Mouse (Mus musculus) stomach, postnatal 0 days (tissue): ENCODE measurements at regions not wholly inside any gene's neighbourhood (a gene's known extent, or its start where the extent isn't known, plus 50 kb on each side); places are given as distances from the start of the nearest gene placed in this dataset.

Experiments
- ATAC-seq: fragments of 200-750 bp; cut with Nextera tagmentation; 2 replicates; pipeline ENCODE4 v1.8.0; 2017; ENCODE audit not compliant: low FRiP score, low TSS enrichment
- DNase-seq: peaks from one replicate; pipeline ENCODE4 v3.0.0-alpha.2; 2016; ENCODE audit warnings: low spot score
- H3K27ac ChIP-seq: fragments of 300-500 bp; sonication (generic); replicated peaks from 2 replicates; pipeline ENCODE4 v1.5.1; 2014; ENCODE audit warnings: mild to moderate bottlenecking, control low read depth
- H3K27me3 ChIP-seq: fragments of 300-500 bp; sonication (generic); 2 replicates; pipeline ENCODE4 v1.6.1; 2014; ENCODE audit warnings: low read length; ENCODE audit not compliant: control insufficient read depth, insufficient read depth
- H3K36me3 ChIP-seq: fragments of 300-500 bp; sonication (generic); 2 replicates; pipeline ENCODE4 v1.6.1; 2014; ENCODE audit warnings: low read length, mixed read lengths; ENCODE audit not compliant: control insufficient read depth, insufficient read depth
- H3K4me1 ChIP-seq: fragments of 300-500 bp; sonication (generic); replicated peaks from 2 replicates; pipeline ENCODE4 v1.6.1; 2014; ENCODE audit warnings: antibody characterized with exemption; ENCODE audit not compliant: control insufficient read depth, insufficient read depth
- H3K4me2 ChIP-seq: fragments of 300-500 bp; sonication (generic); replicated peaks from 2 replicates; pipeline ENCODE4 v1.6.1; 2014; ENCODE audit warnings: low read depth, mild to moderate bottlenecking, control low read depth, moderate library complexity
- H3K4me3 ChIP-seq: fragments of 300-500 bp; sonication (generic); 2 replicates; pipeline ENCODE4 v1.5.1; 2014; ENCODE audit warnings: low read depth, low read length, control low read depth
- H3K9ac ChIP-seq: fragments of 300-500 bp; sonication (generic); 2 replicates; pipeline ENCODE4 v1.6.1; 2014; ENCODE audit warnings: mild to moderate bottlenecking, low read length, control low read depth, mixed read lengths
- H3K9me3 ChIP-seq: fragments of 300-500 bp; sonication (generic); 2 replicates; pipeline ENCODE4 v1.6.1; 2016; ENCODE audit warnings: low read length; ENCODE audit not compliant: control insufficient read depth
- CTCF ChIP-seq: IDR thresholded peaks from 2 replicates; pipeline ENCODE4 v1.5.1; 2016; ENCODE audit warnings: antibody characterized with exemption, low read depth, mild to moderate bottlenecking, moderate library complexity
- EP300 ChIP-seq: optimal IDR thresholded peaks from 2 replicates; pipeline ENCODE3; 2016; ENCODE audit warnings: antibody characterized with exemption
- WGBS: fragments of 180-500 bp; shearing (Covaris S2); extraction: QIAGEN DNeasy Blood & Tissue Kit; methylation state at CpG from one replicate; pipeline ENCODE4 v1.1.7; 2014; 5-methylcytosine and 5-hydroxymethylcytosine counted together

- no peak overlapping the region for H3K27ac ChIP-seq
- no peak overlapping the region for H3K4me3 ChIP-seq
- no peak overlapping the region for H3K9ac ChIP-seq
- no peak for TF ChIP-seq CTCF
- no peak for TF ChIP-seq EP300
- no peaks in the 10 kb centered on the region for H3K9me3 ChIP-seq
- H3K4me1 ChIP-seq: no peaks in the 10 kb centered on the region
- DNase-seq (no peak), ATAC-seq (no peak)
- WGBS: 79% methylated on average over 8 of the region's 8 CpGs
- no peak overlapping the region for H3K4me2 ChIP-seq
- H3K27me3 ChIP-seq: no peaks in the 10 kb centered on the region
- H3K36me3 ChIP-seq: no peaks in the 10 kb centered on the region
Measured at GRCm38 (mm10) chr9:46871211-46871994, 127.1 kb upstream of the Gm4791 start.

- Histone ChIP-seq H3K4me3 (no peak overlapping the region), H3K27ac (no peak overlapping the region), H3K9me3 (no peaks in the 10 kb centered on the region), H3K4me2 (no peak overlapping the region), H3K9ac (no peak overlapping the region), H3K36me3 (no peaks in the 10 kb centered on the region), H3K27me3 (no peaks in the 10 kb centered on the region), H3K4me1 (no peaks in the 10 kb centered on the region)
- no peak for ATAC-seq
- no peak for DNase-seq
- TF ChIP-seq CTCF (no peak), EP300 (no peak)
- 26% methylated on average over 4 of the region's 4 CpGs for WGBS
Measured at GRCm38 (mm10) chr9:46863934-46864333, 134.6 kb upstream of the Gm4791 start.

DNA sequence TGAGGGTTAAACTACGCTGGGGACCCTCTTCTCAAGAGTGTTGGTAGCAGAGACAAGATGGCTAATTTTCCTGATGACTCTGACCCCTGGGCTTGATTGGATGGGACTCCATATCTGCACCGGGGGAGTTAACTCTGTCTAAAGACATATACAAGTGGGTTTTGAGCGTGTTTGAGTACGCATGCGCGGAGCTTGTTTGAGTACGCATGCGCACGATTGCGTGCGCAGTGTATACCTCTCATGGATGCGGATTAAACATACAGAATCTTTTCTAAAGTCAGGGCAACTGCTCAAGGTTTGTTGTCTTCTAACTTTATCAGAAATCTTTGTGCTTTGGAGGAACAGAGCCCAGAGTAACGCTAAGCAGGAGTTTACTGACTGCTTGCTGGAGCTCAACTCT is 146.8 kb upstream of the Gm4791 start:
- no peak overlapping the region for H3K4me3 ChIP-seq
- no peaks in the 10 kb centered on the region for H3K4me1 ChIP-seq
- WGBS: 90% methylated on average over 13 of the region's 13 CpGs
- H3K27me3 ChIP-seq: no peaks in the 10 kb centered on the region
- no peak overlapping the region for H3K9ac ChIP-seq
- no peaks in the 10 kb centered on the region for H3K9me3 ChIP-seq
- TF ChIP-seq EP300 (no peak), CTCF (no peak)
- no peak for ATAC-seq
- H3K4me2 ChIP-seq: no peak overlapping the region
- no peak overlapping the region for H3K27ac ChIP-seq
- no peaks in the 10 kb centered on the region for H3K36me3 ChIP-seq
- no peak for DNase-seq

DNA sequence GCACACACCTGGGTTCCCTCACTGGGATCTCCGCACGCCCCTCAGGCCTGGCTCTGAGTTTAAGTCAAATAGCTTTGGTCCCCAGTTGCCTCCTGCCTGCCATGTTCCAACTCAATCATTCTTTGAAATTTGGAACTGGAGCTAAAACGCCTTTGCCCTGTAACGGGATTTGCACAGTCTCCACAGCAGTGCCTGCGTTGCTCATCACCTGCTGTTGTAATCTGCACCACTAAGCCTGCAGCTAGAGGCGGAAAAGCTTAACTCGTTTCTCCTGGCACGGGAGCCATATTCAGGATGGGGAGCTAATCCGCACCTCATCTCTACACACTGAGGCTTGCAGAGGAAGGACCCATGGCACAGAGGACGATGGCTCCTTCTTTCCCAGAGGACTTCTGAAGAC is 147.2 kb upstream of the Gm4791 start:
- Histone ChIP-seq H3K27ac (no peak overlapping the region), H3K4me1 (no peaks in the 10 kb centered on the region), H3K9me3 (no peaks in the 10 kb centered on the region), H3K4me2 (no peak overlapping the region), H3K4me3 (no peak overlapping the region), H3K27me3 (no peaks in the 10 kb centered on the region), H3K9ac (no peak overlapping the region), H3K36me3 (no peaks in the 10 kb centered on the region)
- ATAC-seq: no peak
- no peak for TF ChIP-seq EP300
- TF ChIP-seq CTCF: no peak
- whole genome bisulfite sequencing: 77% methylated on average over 10 of the region's 10 CpGs
- DNase-seq: no peak

GRCm38 (mm10) chr9:46845276-46845675 is 153.3 kb upstream of the Gm4791 start:
- Histone ChIP-seq H3K27ac (no peak overlapping the region), H3K4me2 (no peak overlapping the region), H3K9me3 (no peaks in the 10 kb centered on the region), H3K4me1 (no peaks in the 10 kb centered on the region), H3K9ac (no peak overlapping the region), H3K27me3 (no peaks in the 10 kb centered on the region), H3K4me3 (no peak overlapping the region), H3K36me3 (no peaks in the 10 kb centered on the region)
- DNase-seq (no peak), ATAC-seq (no peak)
- 47% methylated on average over 3 of the region's 3 CpGs for WGBS
- TF ChIP-seq CTCF: no peak
- no peak for TF ChIP-seq EP300

DNA sequence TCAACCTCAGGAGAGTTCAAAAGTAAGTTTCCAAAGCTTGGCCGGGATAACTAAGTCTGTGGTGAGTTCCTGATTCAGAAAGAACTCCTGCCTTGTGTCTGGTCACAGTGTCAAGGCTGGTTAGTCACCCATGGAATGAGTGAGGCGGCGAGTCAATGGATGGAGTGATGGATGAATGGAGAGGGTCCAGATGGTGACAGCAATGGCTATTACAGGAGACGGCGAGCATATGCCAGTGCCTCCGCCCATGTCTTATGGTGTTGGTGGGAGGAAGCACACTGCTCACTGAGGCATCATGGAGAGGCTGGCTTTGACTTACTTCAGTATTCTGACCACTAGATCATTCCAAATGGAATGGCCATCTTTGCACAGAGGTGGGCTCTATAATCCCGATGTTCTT is 154.8 kb upstream of the Gm4791 start:
- H3K4me1 ChIP-seq: no peaks in the 10 kb centered on the region
- no peak overlapping the region for H3K4me2 ChIP-seq
- H3K27ac ChIP-seq: no peak overlapping the region
- no peak overlapping the region for H3K4me3 ChIP-seq
- H3K27me3 ChIP-seq: no peaks in the 10 kb centered on the region
- no peaks in the 10 kb centered on the region for H3K36me3 ChIP-seq
- H3K9me3 ChIP-seq: no peaks in the 10 kb centered on the region
- TF ChIP-seq CTCF: no peak
- TF ChIP-seq EP300: no peak
- no peak overlapping the region for H3K9ac ChIP-seq
- DNase-seq (no peak), ATAC-seq (no peak)
- 89% methylated on average over 7 of the region's 7 CpGs for WGBS
